Mouse (Mus musculus) hindbrain, embryonic 16.5 days (tissue): ENCODE measurements around the gene Txnrd3. TPM values are rescaled to one million over a fixed set of nuclear protein-coding genes. Genes with fewer than 3 reads are reported as not detected.
A peak's percentile ranks its signal among the peaks of the same experiment; 100 is the strongest.

Experiments used
- ATAC-seq: fragments of 200-750 bp; cut with Nextera tagmentation; 2 replicates; pipeline ENCODE4 v1.8.0; 2017; ENCODE audit warnings: moderate TSS enrichment, moderate library complexity
- H3K27ac ChIP-seq: fragments of 300-500 bp; sonication (generic); 2 replicates; pipeline ENCODE4 v1.5.1; 2014; ENCODE audit warnings: low read depth, mild to moderate bottlenecking, control low read depth, low read length, moderate library complexity
- H3K27me3 ChIP-seq: fragments of 300-500 bp; sonication (generic); replicated peaks from 2 replicates; pipeline ENCODE4 v1.6.1; 2014; ENCODE audit warnings: low read length; ENCODE audit not compliant: control insufficient read depth, insufficient read depth
- H3K36me3 ChIP-seq: fragments of 300-500 bp; sonication (generic); 2 replicates; pipeline ENCODE4 v1.6.1; 2014; ENCODE audit warnings: mild to moderate bottlenecking, low read length, moderate library complexity, mixed read lengths; ENCODE audit not compliant: control insufficient read depth, insufficient read depth
- H3K4me1 ChIP-seq: fragments of 300-500 bp; sonication (generic); 2 replicates; pipeline ENCODE4 v1.6.1; 2014; ENCODE audit warnings: low read depth, low read length; ENCODE audit not compliant: control insufficient read depth, insufficient read depth
- H3K4me2 ChIP-seq: fragments of 300-500 bp; sonication (generic); 2 replicates; pipeline ENCODE4 v1.6.1; 2014; ENCODE audit warnings: mild to moderate bottlenecking, low read length, control low read depth, moderate library complexity
- H3K4me3 ChIP-seq: fragments of 300-500 bp; sonication (generic); 2 replicates; pipeline ENCODE4 v1.5.1; 2014; ENCODE audit warnings: mild to moderate bottlenecking, low read length, control low read depth, moderate library complexity
- H3K9ac ChIP-seq: fragments of 300-500 bp; sonication (generic); 2 replicates; pipeline ENCODE4 v1.6.1; 2014; ENCODE audit warnings: low read depth, mild to moderate bottlenecking, control low read depth, low read length, moderate library complexity
- H3K9me3 ChIP-seq: fragments of 300-500 bp; sonication (generic); 2 replicates; pipeline ENCODE4 v1.6.1; 2014; ENCODE audit warnings: mild to moderate bottlenecking, low read length, moderate library complexity; ENCODE audit not compliant: control insufficient read depth
- WGBS: fragments of 180-500 bp; shearing (Covaris S2); extraction: QIAGEN DNeasy Blood & Tissue Kit; methylation state at CpG from one replicate; pipeline ENCODE4 v1.1.7; 2014; 5-methylcytosine and 5-hydroxymethylcytosine counted together
- polyA plus RNA-seq: library from polyadenylated mRNA; unstranded; fragments of >200 nt; fragmentation: Nextera tagmentation; extraction: Ambion mirVana; gene quantifications from 2 replicates; pipeline ENCODE4 v1.2.1, GENCODE M21; 2015

The Txnrd3 gene
- polyA plus RNA-seq, 1 experiment from 2014 or later: 15.0 TPM

GRCm38 (mm10) chr6:89662521-89662920 lies 18.7 kb downstream of the Txnrd3 start:
- H3K4me3 ChIP-seq: no peak overlapping the region
- ATAC-seq: no peak
- H3K27me3 ChIP-seq: no peaks in the 10 kb centered on the region
- no peak overlapping the region for H3K4me2 ChIP-seq
- 0 out of 2 replicates have a peak, but pooled peaks cover 6% of the 10 kb centered on the region for H3K36me3 ChIP-seq
- WGBS: 90% methylated on average over 3 of the region's 3 CpGs
- no peak overlapping the region for H3K9ac ChIP-seq
- H3K9me3 ChIP-seq: no peaks in the 10 kb centered on the region
- H3K4me1 ChIP-seq: no peaks in the 10 kb centered on the region
- no peak overlapping the region for H3K27ac ChIP-seq

- H3K4me3 ChIP-seq: no peak overlapping the region
- H3K4me2 ChIP-seq: no peak overlapping the region
- 0 out of 2 replicates have a peak, but pooled peaks cover 6% of the 10 kb centered on the region for H3K36me3 ChIP-seq
- H3K9ac ChIP-seq: no peak overlapping the region
- no peaks in the 10 kb centered on the region for H3K27me3 ChIP-seq
- H3K9me3 ChIP-seq: no peaks in the 10 kb centered on the region
- WGBS: 56% methylated on average over 8 of the region's 8 CpGs
- no peak for ATAC-seq
- H3K4me1 ChIP-seq: no peaks in the 10 kb centered on the region
- no peak overlapping the region for H3K27ac ChIP-seq
These were observed 21.4 kb downstream of the Txnrd3 start for GRCm38 (mm10) chr6:89665155-89665554.

- ATAC-seq: no peak
- Histone ChIP-seq H3K9ac (no peak overlapping the region), H3K27ac (no peak overlapping the region), H3K4me2 (no peak overlapping the region), H3K9me3 (no peaks in the 10 kb centered on the region), H3K36me3 (0 out of 2 replicates have a peak, but pooled peaks cover 6% of the 10 kb centered on the region), H3K4me1 (no peaks in the 10 kb centered on the region), H3K4me3 (no peak overlapping the region), H3K27me3 (no peaks in the 10 kb centered on the region)
- WGBS: 87% methylated on average over 7 of the region's 7 CpGs
These were observed 21.9 kb downstream of the Txnrd3 start for GRCm38 (mm10) chr6:89665667-89666066.

- Histone ChIP-seq H3K4me1 (no peaks in the 10 kb centered on the region), H3K4me2 (no peak overlapping the region), H3K9me3 (no peaks in the 10 kb centered on the region), H3K27ac (no peak overlapping the region), H3K4me3 (no peak overlapping the region), H3K27me3 (no peaks in the 10 kb centered on the region), H3K9ac (no peak overlapping the region), H3K36me3 (0 out of 2 replicates have a peak, but pooled peaks cover 6% of the 10 kb centered on the region)
- WGBS: 90% methylated on average over 3 of the region's 3 CpGs
- no peak for ATAC-seq
These were observed 23.2 kb downstream of the Txnrd3 start for GRCm38 (mm10) chr6:89666976-89667375.

- H3K4me1 ChIP-seq: no peaks in the 10 kb centered on the region; the same call in 1 of the 2 replicates
- no peak overlapping the region for H3K4me3 ChIP-seq
- no peak overlapping the region for H3K4me2 ChIP-seq
- no peak overlapping the region for H3K27ac ChIP-seq
- no peak overlapping the region for H3K9ac ChIP-seq
- 84% methylated on average over 6 of the region's 6 CpGs for WGBS
- ATAC-seq: no peak
- no peaks in the 10 kb centered on the region for H3K27me3 ChIP-seq
- H3K36me3 ChIP-seq: no peaks in the 10 kb centered on the region
- no peaks in the 10 kb centered on the region for H3K9me3 ChIP-seq
These were observed 25.8 kb downstream of the Txnrd3 start for GRCm38 (mm10) chr6:89669556-89669955.

- H3K4me2 ChIP-seq: no peak overlapping the region
- no peak overlapping the region for H3K27ac ChIP-seq
- no peaks in the 10 kb centered on the region for H3K27me3 ChIP-seq
- H3K9ac ChIP-seq: no peak overlapping the region
- ATAC-seq: no peak
- no peak overlapping the region for H3K4me3 ChIP-seq
- H3K36me3 ChIP-seq: peaks cover 5% of the 10 kb centered on the region
- H3K4me1 ChIP-seq: no peaks in the 10 kb centered on the region; the same call in 1 of the 2 replicates
- WGBS: 78% methylated on average over 6 of the region's 6 CpGs
- H3K9me3 ChIP-seq: no peaks in the 10 kb centered on the region
These were observed 27.6 kb downstream of the Txnrd3 start for GRCm38 (mm10) chr6:89671431-89671830.

GRCm38 (mm10) chr6:89672641-89673040 lies 28.9 kb downstream of the Txnrd3 start:
- ATAC-seq: peak; percentile 55
- no peak overlapping the region for H3K27ac ChIP-seq
- H3K9me3 ChIP-seq: no peaks in the 10 kb centered on the region
- H3K27me3 ChIP-seq: no peaks in the 10 kb centered on the region
- H3K36me3 ChIP-seq: peaks cover 5% of the 10 kb centered on the region
- H3K9ac ChIP-seq: no peak overlapping the region
- no peak overlapping the region for H3K4me2 ChIP-seq
- WGBS: 78% methylated on average over 7 of the region's 7 CpGs
- no peaks in the 10 kb centered on the region; the same call in 1 of the 2 replicates for H3K4me1 ChIP-seq
- H3K4me3 ChIP-seq: no peak overlapping the region

- Histone ChIP-seq H3K9me3 (no peaks in the 10 kb centered on the region), H3K27me3 (no peaks in the 10 kb centered on the region), H3K4me3 (no peak overlapping the region), H3K4me1 (no peaks in the 10 kb centered on the region; the same call in 1 of the 2 replicates), H3K27ac (peak overlapping the region; percentile 16; the same call in 1 of the 2 replicates), H3K36me3 (peaks cover 5% of the 10 kb centered on the region), H3K4me2 (no peak overlapping the region), H3K9ac (no peak overlapping the region)
- peak; percentile 81 for ATAC-seq
- 69% methylated on average over 11 of the region's 11 CpGs for WGBS
These were observed 29.5 kb downstream of the Txnrd3 start for GRCm38 (mm10) chr6:89673135-89673780.

- H3K9ac ChIP-seq: no peak overlapping the region
- H3K4me1 ChIP-seq: no peaks in the 10 kb centered on the region
- no peak overlapping the region for H3K4me2 ChIP-seq
- no peak overlapping the region for H3K4me3 ChIP-seq
- H3K9me3 ChIP-seq: no peaks in the 10 kb centered on the region
- no peak for ATAC-seq
- no peaks in the 10 kb centered on the region for H3K27me3 ChIP-seq
- H3K27ac ChIP-seq: no peak overlapping the region
- 79% methylated on average over 4 of the region's 4 CpGs for WGBS
- H3K36me3 ChIP-seq: peaks cover 5% of the 10 kb centered on the region
These were observed 34.7 kb downstream of the Txnrd3 start for GRCm38 (mm10) chr6:89678522-89678921.
